Mouse (Mus musculus) testis, adult 2 months (tissue): ENCODE data around the gene Pm20d1. TPM values are rescaled to one million over a fixed set of nuclear protein-coding genes. Genes with fewer than 3 reads are reported as not detected.

Experiments
- H3K27ac ChIP-seq: fragments of 200-500 bp; 2 replicates; pipeline ENCODE4 v1.5.1; 2012; ENCODE audit warnings: low read depth, low read length; ENCODE audit not compliant: control insufficient read depth, insufficient read depth
- H3K27me3 ChIP-seq: fragments of 200-500 bp; 2 replicates; pipeline ENCODE4 v1.6.1; 2012; ENCODE audit warnings: mild to moderate bottlenecking, low read length, moderate library complexity; ENCODE audit not compliant: control insufficient read depth, insufficient read depth
- H3K36me3 ChIP-seq: fragments of 200-500 bp; 2 replicates; pipeline ENCODE4 v1.6.1; 2012; ENCODE audit warnings: mild to moderate bottlenecking, low read length; ENCODE audit not compliant: control insufficient read depth, insufficient read depth
- H3K4me1 ChIP-seq: fragments of 200-500 bp; 2 replicates; pipeline ENCODE4 v1.6.1; 2012; ENCODE audit warnings: low read length; ENCODE audit not compliant: control insufficient read depth, insufficient read depth
- H3K4me3 ChIP-seq: fragments of 200-500 bp; 2 replicates; pipeline ENCODE4 v1.5.1; 2012; ENCODE audit warnings: low read depth, mild to moderate bottlenecking, low read length, moderate library complexity, mixed read lengths; ENCODE audit not compliant: control insufficient read depth
- CTCF ChIP-seq: fragments of 200-500 bp; IDR thresholded peaks from 2 replicates; pipeline ENCODE4 v1.5.1; 2012; ENCODE audit warnings: low read depth, mild to moderate bottlenecking, inconsistent platforms, low read length, moderate library complexity; ENCODE audit not compliant: control insufficient read depth, insufficient read depth, insufficient replicate concordance
- POLR2A ChIP-seq: fragments of 200-500 bp; IDR thresholded peaks from 2 replicates; pipeline ENCODE4 v1.6.1; 2012; ENCODE audit warnings: low read depth, mild to moderate bottlenecking, inconsistent platforms, low read length, moderate library complexity; ENCODE audit not compliant: control insufficient read depth
- polyA plus RNA-seq: library from polyadenylated mRNA; depleted of rRNA; stranded (reverse); fragments of >200 nt; gene quantifications from 2 replicates; pipeline ENCODE4 v1.2.3, GENCODE M21; 2012

Gene Pm20d1
- polyA plus RNA-seq, 1 experiment = 0.28 TPM

DNA sequence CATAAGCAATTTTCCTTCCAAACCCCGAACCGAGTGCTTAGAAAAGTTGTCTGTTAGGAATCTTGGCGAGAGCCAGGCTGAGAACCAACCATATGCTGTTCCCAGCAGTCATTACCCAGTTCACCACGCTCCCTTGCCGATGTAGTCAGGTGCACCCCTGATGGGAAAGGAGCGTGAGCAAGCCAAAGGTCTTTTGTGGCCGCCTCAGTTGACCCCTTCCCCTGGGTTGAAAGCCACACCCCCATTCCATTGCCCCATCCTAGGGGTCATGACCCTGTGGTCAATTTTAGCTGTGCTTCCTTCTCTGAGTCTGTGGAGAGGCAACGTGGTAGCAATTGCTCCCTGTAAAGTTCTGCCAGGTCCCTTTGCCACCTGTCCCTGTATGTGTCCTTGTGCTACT lies 47.7 kb downstream of the Pm20d1 start:
- Histone ChIP-seq H3K36me3 (peaks cover 2% of the 10 kb centered on the region), H3K27ac (no peak overlapping the region), H3K4me1 (no peaks in the 10 kb centered on the region), H3K4me3 (no peak overlapping the region), H3K27me3 (no peaks in the 10 kb centered on the region)
- TF ChIP-seq POLR2A (no peak), CTCF (no peak)

DNA sequence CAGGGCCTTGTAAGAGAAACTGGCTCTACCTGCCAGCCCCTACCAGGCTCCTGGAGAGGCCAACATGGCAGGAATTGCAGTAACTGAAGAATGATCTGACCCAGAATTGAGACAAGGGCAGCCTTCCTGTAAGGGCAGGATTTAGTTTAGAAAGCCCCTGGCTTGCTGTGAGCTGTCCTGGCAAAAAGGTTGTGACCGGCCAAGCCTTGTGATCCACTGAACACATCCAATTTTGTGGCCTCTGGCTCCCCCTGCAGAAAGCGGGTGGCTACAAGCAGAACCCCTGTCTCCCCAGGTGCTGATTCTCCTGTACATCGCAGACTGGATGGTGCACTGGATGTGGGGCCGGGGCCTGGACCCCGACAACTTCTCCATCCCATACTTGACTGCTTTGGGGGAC lies 49.1 kb downstream of the Pm20d1 start:
- H3K4me1 ChIP-seq = no peaks in the 10 kb centered on the region
- no peak overlapping the region for H3K27ac ChIP-seq
- peaks cover 2% of the 10 kb centered on the region for H3K36me3 ChIP-seq
- H3K4me3 ChIP-seq = no peak overlapping the region
- TF ChIP-seq CTCF (peak; percentile 45; the same call in 1 of the 2 replicates), POLR2A (no peak)
- no peaks in the 10 kb centered on the region for H3K27me3 ChIP-seq

DNA sequence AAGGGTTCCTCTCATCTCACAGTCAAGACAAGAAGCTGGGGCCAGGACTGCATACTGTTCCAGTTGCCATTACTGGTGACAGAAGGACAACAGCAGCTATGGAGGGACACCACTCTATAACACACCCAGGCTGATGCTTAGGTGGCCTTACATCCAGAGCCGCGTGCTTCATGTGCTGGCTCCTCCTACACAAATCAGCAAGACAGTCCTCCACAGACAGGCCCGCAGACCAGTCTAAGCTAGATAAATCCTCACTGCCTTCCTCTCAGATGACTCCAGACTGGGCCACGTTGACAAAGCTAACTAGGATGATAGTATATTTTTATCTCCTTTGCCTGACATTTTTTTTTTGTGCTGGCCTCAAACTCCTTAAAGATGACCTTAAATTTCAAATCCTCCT lies 64.6 kb downstream of the Pm20d1 start:
- H3K4me1 ChIP-seq = no peaks in the 10 kb centered on the region
- no peak for TF ChIP-seq CTCF
- TF ChIP-seq POLR2A = no peak

DNA sequence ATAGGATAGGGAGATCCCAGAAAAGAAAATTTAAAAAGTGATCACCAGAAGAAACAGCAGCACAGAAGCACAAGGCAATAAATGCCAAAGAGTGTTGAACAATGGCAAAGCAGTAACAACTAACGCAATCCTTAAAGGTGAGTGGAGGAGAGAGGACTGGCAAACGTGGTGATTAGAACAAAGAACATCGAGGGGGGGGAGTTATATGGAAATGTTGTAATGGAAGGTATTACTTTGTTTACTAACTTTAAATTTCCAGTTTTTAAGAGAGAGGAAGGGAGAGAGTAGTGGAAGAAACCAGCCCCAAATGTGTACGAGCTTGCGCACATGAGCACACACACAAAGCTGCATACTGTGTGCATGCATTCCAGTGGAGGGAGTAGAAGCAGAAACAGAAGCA lies 68.4 kb downstream of the Pm20d1 start:
- TF ChIP-seq POLR2A (no peak), CTCF (no peak)
- no peak overlapping the region for H3K4me3 ChIP-seq
- no peaks in the 10 kb centered on the region for H3K27me3 ChIP-seq

More for the DNA sequence above, 64.6 kb downstream of the Pm20d1 start:
- Histone ChIP-seq H3K27me3 (no peaks in the 10 kb centered on the region), H3K36me3 (no peaks in the 10 kb centered on the region), H3K27ac (no peak overlapping the region), H3K4me3 (no peak overlapping the region)

DNA sequence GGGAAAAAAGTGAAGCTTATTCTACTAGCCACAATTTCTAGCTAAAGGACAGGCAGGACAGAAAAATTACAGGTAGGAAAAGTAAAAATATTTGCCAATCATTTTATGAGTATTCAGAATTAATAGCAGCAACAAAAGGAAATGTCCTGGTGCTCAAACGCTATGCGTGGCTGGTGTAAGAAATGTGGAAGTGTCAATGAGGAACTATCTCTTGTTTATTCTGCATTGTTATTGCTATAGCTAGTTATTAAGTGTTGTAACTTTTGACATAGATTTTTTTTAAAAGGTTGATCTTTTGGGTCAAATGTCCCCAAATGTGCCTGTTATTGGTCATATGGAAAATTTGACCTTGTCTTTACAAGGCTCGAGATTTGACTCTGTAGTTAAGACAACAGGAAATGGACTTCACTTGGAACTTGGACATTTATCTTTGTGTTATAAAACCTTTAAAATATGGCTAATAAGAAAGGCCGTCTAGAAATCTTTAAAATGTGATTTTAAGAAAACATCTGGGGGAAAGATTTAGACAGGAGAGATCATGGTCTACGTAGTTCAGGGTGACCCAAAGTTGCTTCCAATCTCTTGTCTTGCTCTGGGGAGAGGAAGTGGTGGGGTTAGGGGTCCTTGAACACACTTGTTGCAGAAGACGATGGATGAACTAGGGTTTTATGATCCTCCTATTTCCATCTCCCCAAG lies 69.3 kb downstream of the Pm20d1 start:
- no peak overlapping the region for H3K4me3 ChIP-seq
- TF ChIP-seq CTCF = no peak
- no peak for TF ChIP-seq POLR2A
- H3K36me3 ChIP-seq = no peaks in the 10 kb centered on the region
- peaks cover 5% of the 10 kb centered on the region for H3K4me1 ChIP-seq
- no peaks in the 10 kb centered on the region for H3K27me3 ChIP-seq
- H3K27ac ChIP-seq = no peak overlapping the region

More for the DNA sequence above, 68.4 kb downstream of the Pm20d1 start:
- no peak overlapping the region for H3K27ac ChIP-seq
- H3K36me3 ChIP-seq = no peaks in the 10 kb centered on the region
- peaks cover 5% of the 10 kb centered on the region for H3K4me1 ChIP-seq

DNA sequence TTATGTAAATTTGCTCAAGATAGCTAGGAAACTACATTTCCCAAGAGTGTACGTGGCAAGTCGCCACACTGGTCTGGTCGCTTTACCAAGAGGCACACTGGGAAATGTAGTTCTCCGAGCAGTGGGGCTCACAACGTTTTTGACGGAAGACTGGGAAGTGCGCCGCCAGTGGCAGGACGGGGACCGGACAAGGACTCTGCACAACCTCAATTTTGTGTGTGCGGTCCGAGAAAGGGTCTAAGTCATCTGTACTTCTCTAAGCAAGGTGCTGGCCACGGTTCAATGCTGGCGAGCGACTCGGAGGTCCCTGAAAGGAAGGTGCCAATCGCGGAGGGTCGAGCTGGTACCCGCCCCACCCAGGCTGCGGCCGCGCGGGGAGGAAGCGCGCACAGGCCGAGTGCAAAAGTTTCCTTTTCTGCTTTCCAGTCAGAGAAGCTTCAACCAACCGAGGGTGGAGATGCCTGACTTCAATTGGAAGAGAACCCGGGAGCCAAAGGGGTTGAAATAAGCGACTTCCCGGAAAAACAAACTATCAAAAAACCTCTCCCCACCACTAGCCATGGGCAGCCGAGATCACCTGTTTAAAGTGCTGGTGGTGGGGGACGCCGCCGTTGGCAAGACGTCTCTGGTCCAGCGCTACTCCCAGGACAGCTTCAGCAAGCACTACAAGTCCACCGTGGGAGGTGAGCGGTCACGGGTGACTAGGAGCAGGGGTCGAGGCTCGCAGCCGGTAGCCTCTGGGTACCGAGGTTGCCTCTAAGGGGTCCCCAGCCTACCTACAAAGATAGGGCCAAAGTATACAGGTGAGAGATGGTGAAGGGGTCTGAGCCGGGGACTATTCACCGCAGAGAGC lies 70.1 kb downstream of the Pm20d1 start, which contains the start of gene Rab29:
Gene Rab29, plus strand, starts transcription at position 132 of the 853 bp plus-strand sequence.
- H3K4me3 ChIP-seq = peak within 1 kb of the TSS; percentile 89
- H3K36me3 ChIP-seq = no peaks in the 10 kb centered on the region
- H3K27me3 ChIP-seq = no peaks in the 10 kb centered on the region
- no peak within 1 kb of the TSS for H3K27ac ChIP-seq
- peaks cover 5% of the 10 kb centered on the region for H3K4me1 ChIP-seq
- TF ChIP-seq CTCF = peak; percentile 85; the same call in 1 of the 2 replicates
- TF ChIP-seq POLR2A = no peak; the same call in 1 of the 2 replicates

DNA sequence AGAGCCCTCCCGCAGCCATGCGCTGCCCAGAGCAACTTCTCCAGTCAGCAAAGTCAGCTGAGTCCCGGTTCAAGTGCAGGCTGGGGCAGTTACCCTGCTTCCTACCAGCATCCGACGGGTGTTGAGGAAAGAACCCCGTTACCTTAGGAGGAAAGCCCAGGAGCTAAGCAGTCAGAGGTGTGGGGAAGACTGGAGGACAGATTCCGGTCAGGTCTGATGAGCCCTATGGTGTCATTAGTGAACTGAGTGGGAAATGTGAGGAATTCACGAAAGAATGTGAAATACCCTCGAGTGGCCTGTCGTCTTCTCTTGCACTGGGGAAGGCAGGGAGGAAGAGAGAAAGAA lies 70.7 kb downstream of the Pm20d1 start:
- TF ChIP-seq POLR2A (no peak), CTCF (no peak)

More for the DNA sequence above, 70.7 kb downstream of the Pm20d1 start:
- Histone ChIP-seq H3K4me1 (peaks cover 5% of the 10 kb centered on the region), H3K36me3 (no peaks in the 10 kb centered on the region), H3K27ac (no peak overlapping the region), H3K4me3 (peak overlapping the region; percentile 89), H3K27me3 (no peaks in the 10 kb centered on the region)
